Mouse (Mus musculus): Measurements from ENCODE around the gene Fbxo22.

The Fbxo22 gene

GRCm38 (mm10) chr9:55208790-55209481 is at the start of gene Fbxo22:
TSS of gene Fbxo22 (plus strand) at chr9:55208925.
- DNase-seq, result peak; percentile 86

DNA sequence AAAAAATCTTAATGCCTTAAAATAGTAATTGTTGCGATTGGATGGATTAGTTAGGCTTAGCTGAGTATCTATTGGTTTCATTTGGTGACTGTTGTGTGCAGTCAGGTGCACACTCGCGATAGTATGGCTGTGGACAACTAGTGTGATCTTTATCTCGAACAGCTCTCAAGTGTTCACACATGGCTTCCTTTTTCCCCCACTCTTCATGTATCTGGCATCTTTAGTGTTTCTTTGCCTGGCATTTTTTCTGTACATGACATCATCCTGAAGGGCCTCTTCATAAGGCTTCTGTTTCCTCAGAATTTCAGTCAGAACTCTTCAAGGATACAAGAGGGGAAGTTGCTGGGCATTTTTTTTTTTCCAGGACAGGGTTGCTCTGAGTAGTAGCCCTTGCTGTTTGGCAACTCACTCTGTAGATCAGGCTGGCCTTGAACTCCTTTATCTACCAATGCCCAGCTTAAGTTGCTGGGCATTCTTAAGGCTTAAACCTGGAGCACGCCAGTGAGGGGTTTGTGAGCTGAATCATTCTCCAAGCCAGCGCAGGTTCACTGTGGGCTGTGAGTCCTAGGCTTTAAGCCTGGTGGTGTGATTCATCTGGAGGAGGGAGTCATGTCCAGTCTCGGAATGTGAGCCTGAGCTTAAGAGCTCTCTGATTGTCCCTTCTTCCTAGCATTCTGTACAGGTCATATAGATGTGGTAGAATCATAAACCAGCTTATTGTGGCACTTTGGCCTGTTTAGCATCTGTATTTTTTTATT is 37.9 kb upstream of the Fbxo22 start:
- DNase-seq, result peak; percentile 35

GRCm38 (mm10) chr9:55172195-55172685 is 36.5 kb upstream of the Fbxo22 start:
- no peak for DNase-seq

- no peak for DNase-seq
Observed at GRCm38 (mm10) chr9:55174235-55174634, 34.5 kb upstream of the Fbxo22 start.

DNA sequence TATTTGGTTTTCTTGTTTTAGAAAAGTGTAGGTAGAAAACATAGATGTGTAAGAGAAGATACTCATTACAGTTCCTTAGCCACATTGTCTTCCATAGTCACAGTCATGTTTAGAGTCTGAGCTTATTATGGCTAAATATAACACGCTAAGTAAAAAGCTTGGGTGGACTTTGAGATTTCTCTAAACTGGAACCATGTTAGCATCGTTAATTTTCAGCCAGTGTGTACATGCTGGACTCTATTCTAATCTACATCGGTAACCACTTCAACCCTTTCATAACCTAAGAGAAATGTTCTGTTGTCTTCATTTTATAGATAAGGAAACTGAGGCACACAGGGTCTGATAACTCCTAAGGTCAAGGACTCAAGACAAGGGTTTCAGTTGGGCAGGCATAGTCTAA is 12.8 kb upstream of the Fbxo22 start:
- no peak for DNase-seq

DNA sequence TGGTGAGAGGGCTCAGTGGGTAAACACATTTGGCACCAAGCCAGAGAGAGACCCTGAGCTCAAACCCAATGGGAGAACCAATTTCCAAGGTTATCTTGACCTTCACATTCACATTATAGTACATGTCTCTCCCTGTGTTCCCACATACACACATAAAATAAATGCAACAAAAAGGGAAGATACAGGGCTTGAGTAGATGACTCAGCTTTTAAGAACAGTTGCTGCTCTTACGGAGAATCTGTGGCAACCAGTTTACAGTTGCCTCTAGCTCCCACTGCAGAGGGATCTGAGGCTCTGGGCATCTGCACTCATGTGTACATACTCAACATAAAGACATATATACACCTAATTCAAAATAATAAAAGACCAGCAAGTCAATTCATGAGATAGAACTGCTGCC is 10.5 kb upstream of the Fbxo22 start:
- no peak for DNase-seq

DNA sequence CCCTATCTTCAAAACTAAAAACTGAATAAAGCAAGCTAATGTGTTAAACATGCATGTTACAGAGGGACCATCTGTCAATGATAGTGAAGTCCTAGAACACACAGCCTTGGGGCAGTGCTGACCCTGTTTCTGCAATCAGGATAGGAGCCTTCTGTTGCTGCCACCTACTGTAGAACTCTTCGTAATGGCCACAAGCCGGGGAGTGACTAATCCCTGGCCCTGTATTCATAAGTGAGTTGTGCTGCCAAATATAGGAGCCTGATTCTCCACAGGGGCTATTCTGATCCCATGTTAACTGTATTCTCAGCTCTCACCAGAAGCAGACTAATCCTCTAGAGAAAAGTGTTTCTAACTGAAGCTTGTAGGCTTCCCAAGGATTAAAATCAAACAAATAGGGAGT is 9.4 kb upstream of the Fbxo22 start:
- DNase-seq, result no peak

DNA sequence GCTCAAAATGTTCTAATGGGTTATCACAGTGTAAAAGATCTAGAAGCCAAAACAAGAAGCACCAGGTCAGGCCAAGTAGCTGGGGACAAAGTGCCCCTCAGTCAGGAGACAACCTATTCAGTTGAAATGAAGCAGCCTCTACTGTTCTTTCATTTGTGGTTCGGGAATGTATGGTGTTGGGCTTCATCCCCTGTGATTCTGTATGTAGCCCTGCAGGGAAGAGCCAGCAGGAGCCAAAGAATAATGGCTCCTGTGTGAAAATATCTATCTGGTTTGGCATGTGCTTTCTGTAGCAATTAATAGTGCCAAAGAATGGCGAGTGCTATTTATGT is 301 bp upstream of the Fbxo22 start:
- no peak for DNase-seq

GRCm38 (mm10) chr9:55211611-55212010 is 2.9 kb downstream of the Fbxo22 start:
- no peak for DNase-seq

- no peak for DNase-seq
Observed at GRCm38 (mm10) chr9:55213396-55213795, 4.7 kb downstream of the Fbxo22 start.

DNA sequence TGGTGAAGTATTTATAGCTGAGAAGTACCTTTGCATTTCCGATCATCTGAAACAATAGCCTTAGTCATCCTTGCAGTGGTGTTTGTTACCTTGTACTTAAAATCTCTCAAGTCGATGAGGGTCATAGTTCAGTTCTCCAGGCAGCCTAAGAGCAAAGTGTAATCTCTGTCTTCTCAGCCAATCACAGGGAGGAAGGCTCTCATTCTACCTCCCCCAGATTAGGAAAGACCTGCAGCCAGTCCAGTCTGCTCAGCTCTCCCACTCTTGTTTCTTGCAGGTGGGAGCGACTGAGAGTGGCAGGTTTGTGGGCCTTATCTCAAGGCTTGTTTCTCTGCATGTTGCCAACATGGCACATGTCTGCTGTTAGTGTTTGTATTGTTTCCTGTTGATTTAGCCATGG is 6.3 kb downstream of the Fbxo22 start:
- DNase-seq, result no peak

DNA sequence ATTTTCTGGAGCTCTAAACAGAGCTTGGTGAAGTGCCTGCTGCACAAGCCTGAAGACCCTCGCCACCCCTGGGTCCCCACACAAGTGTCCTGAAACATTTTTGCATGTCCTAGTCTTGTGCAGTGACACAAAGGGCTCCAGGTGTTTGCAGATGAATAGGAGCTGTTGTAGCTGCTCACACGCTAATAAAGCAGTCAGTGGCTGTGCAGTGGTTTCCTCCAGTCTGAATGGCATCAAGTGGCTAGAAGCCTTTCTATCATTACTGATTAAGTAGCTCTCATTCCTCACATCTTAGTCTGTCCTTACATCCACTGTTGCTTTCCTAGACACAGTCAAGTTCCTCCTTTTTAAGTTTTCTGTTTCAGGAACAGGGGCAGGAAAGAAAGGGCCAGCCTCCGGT is 6.9 kb downstream of the Fbxo22 start:
- no peak for DNase-seq

GRCm38 (mm10) chr9:55216078-55216477 is 7.4 kb downstream of the Fbxo22 start:
- no peak for DNase-seq

- DNase-seq, result peak; percentile 29
Observed at GRCm38 (mm10) chr9:55217381-55217780, 8.7 kb downstream of the Fbxo22 start.

DNA sequence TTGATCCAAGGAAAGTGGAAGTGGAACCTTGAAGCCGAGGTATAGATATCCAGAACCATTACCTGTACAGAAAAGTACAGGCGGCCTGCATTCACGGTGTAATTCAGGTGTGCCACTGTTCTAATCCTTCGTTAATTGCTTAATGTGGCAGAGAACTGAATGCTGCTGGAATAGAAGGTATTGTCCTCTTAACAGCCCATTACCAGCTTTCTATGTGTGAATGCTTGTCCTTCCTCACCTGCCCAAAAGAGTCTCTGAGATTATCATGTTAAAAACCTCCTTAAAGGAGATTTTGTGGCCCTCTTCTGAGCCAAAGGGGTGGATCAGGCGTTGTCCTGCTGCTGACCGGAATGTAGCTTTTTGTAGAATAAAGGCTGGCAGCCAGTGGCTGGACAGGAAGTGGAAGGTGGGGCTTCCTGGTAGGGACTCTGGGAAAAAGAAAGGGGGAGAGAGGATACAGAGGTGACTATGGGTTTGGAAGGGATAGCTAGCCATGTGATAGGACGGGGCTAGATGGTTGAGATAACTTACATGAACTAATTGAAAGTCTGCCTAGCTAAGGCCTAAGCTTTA is 16.5 kb downstream of the Fbxo22 start:
- peak; percentile 14 for DNase-seq

DNA sequence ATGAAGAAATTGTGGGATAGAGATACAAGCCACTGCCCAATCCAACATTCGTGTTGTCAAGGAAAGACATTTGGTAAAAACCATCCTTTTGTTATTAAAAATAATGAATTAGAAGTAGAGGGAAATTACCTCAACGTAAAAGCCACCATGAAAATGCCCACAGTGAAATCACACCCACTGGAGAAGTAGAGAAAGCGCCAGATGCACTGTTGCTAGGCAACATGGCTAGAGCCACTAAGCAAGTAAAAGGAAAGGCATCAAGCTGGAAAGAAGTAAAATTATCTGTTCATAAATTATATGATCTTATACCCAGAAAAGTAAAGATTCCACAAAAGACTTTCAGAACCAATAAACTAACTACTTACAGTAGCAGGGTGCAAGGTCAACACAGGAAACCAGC is 17.5 kb downstream of the Fbxo22 start:
- no peak for DNase-seq

- no peak for DNase-seq
Observed at GRCm38 (mm10) chr9:55228149-55228548, 19.4 kb downstream of the Fbxo22 start.

DNA sequence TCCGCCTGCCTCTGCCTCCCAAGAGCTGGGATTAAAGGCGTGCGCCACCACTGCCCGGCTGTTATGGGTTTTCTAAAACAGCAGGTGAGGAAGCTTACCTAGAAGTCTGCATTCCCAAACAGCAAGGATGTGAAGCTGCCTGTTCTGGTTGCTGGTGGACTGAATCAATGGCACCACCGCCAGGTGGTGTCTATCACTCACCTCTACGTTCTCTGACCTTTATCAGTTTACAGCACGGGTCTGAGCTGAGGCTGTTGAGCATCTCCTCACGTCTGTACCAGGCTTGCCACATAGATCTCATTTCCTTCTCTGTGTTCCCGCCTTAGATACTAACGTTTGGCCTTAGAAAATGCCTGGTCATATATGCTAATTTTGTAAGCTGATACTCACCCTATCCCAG is 20.3 kb downstream of the Fbxo22 start:
- no peak for DNase-seq

DNA sequence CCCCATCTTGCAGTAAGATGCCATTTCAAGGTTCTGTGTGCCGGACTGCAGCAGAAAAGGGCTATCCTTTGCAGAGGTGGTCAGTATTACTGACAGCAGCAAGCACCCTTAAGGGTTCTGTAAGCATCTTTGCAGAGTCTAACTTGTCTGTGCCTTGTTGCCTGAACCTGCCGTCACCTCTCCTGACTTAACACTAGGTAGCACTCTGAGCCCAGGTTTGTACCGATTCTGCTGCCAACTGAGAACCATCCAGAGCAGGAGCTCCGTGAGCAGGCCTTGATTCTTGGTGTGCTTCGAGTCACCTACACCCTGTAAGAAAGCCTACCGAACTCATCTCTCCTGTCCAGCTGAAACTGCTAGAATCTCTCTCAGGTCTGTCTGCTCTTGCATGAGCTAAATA is 22.8 kb downstream of the Fbxo22 start:
- peak; percentile 12 for DNase-seq

GRCm38 (mm10) chr9:55232110-55232509 is 23.4 kb downstream of the Fbxo22 start:
- no peak for DNase-seq

- no peak for DNase-seq
Observed at GRCm38 (mm10) chr9:55232586-55232985, 23.9 kb downstream of the Fbxo22 start.

GRCm38 (mm10) chr9:55233076-55233475 is 24.4 kb downstream of the Fbxo22 start:
- peak; percentile 38 for DNase-seq

- DNase-seq, result no peak
Observed at GRCm38 (mm10) chr9:55236235-55237165, 27.8 kb downstream of the Fbxo22 start.
